Mouse (Mus musculus) CH12.LX (cell line): ENCODE measurements around the gene Acads. TPM values are rescaled to one million over a fixed set of nuclear protein-coding genes. Genes with fewer than 3 reads are reported as not detected.
A peak's percentile ranks its signal among the peaks of the same experiment; 100 is the strongest.
"Not testable (repeated sequence)": the region's sequence is repeated elsewhere in the genome, so short reads cannot be mapped to it uniquely, and the experiment has no call there.

Experiments used
- DNase-seq: peaks from one replicate; pipeline ENCODE4 v3.0.0-alpha.2; 2013; ENCODE audit errors: extremely low read depth
- H3K27ac ChIP-seq: 2 replicates; pipeline ENCODE4 v1.5.1; 2012; ENCODE audit warnings: low read depth, mild to moderate bottlenecking, control low read depth, moderate library complexity; ENCODE audit not compliant: insufficient read depth
- H3K27me3 ChIP-seq: replicated peaks from 2 replicates; pipeline ENCODE3; 2012; ENCODE audit warnings: inconsistent platforms
- H3K36me3 ChIP-seq, 2 experiments: replicated peaks in 1 of 2; 2 replicates each; pipeline versions ENCODE3 to v1.6.1; 2012; ENCODE audit warnings: inconsistent platforms in 1 of 2, low read length in 1 of 2, mild to moderate bottlenecking in 1 of 2, mixed read lengths in 1 of 2, moderate library complexity in 1 of 2; ENCODE audit not compliant: control insufficient read depth in 1 of 2, insufficient read depth in 1 of 2
- H3K4me1 ChIP-seq, 2 experiments: 2 replicates each; pipeline ENCODE4 v1.6.1; 2012; ENCODE audit warnings: inconsistent platforms in 1 of 2, moderate library complexity in 1 of 2; ENCODE audit not compliant: insufficient read depth in 2 of 2, control insufficient read depth in 1 of 2
- H3K4me2 ChIP-seq: 2 replicates; pipeline ENCODE4 v1.6.1; 2012; ENCODE audit warnings: low read depth, mild to moderate bottlenecking, control low read depth; ENCODE audit not compliant: poor library complexity, insufficient read depth, severe bottlenecking
- H3K4me3 ChIP-seq, 3 experiments: fragments of 150-350 bp in 1 of 3; sonication (generic) in 1 of 3; replicated peaks in 1 of 3; 2 replicates each; pipeline versions ENCODE3 to v1.5.1; 2011 to 2012; ENCODE audit warnings: low read depth in 2 of 3, low read length in 2 of 3, mild to moderate bottlenecking in 2 of 3, moderate library complexity in 2 of 3, control low read depth in 1 of 3, improper control_type of control experiment in 1 of 3, inconsistent platforms in 1 of 3, mixed read lengths in 1 of 3; ENCODE audit not compliant: poor library complexity in 1 of 3
- H3K79me2 ChIP-seq: replicated peaks from 2 replicates; pipeline ENCODE4 v1.6.1; 2012; ENCODE audit warnings: mild to moderate bottlenecking, moderate library complexity; ENCODE audit not compliant: control insufficient read depth, poor library complexity, insufficient read depth, severe bottlenecking; ENCODE audit errors: extremely low read depth
- H3K9ac ChIP-seq: 2 replicates; pipeline ENCODE4 v1.6.1; 2012; ENCODE audit warnings: low read depth, mild to moderate bottlenecking, control low read depth, moderate library complexity; ENCODE audit not compliant: insufficient read depth
- H3K9me3 ChIP-seq: replicated peaks from 2 replicates; pipeline ENCODE3; 2012; ENCODE audit warnings: low read length, inconsistent platforms, mixed read lengths
- CHD1 ChIP-seq: IDR thresholded peaks from 2 replicates; pipeline ENCODE4 v1.6.1; 2012; ENCODE audit warnings: low read depth, low read length, improper control_type of control experiment, inconsistent platforms
- CTCF ChIP-seq, 2 experiments: IDR thresholded peaks in 1 of 2; conservative IDR thresholded peaks in 1 of 2; 2 replicates each; pipeline ENCODE4 v1.5.1; 2011 to 2012; ENCODE audit warnings: low read depth in 2 of 2, low read length in 2 of 2, improper control_type of control experiment in 1 of 2, inconsistent platforms in 1 of 2, mild to moderate bottlenecking in 1 of 2, moderate library complexity in 1 of 2
- E2F4 ChIP-seq: IDR thresholded peaks from 2 replicates; pipeline ENCODE4 v1.6.1; 2011; ENCODE audit warnings: low read depth, low read length, improper control_type of control experiment; ENCODE audit not compliant: insufficient replicate concordance
- ELF1 ChIP-seq: IDR thresholded peaks from 2 replicates; pipeline ENCODE4 v1.6.1; 2014; ENCODE audit warnings: low read depth, mild to moderate bottlenecking, inconsistent platforms, low read length, improper control_type of control experiment
- EP300 ChIP-seq: IDR thresholded peaks from 2 replicates; pipeline ENCODE4 v1.6.1; 2011; ENCODE audit warnings: low read length, improper control_type of control experiment
- ETS1 ChIP-seq: conservative IDR thresholded peaks from 2 replicates; pipeline ENCODE4 v1.6.1; 2012; ENCODE audit warnings: low read depth, mild to moderate bottlenecking, inconsistent platforms, low read length, improper control_type of control experiment, moderate library complexity
- GABPA ChIP-seq: IDR thresholded peaks from 2 replicates; pipeline ENCODE4 v1.6.1; 2012; ENCODE audit warnings: low read depth, low read length, improper control_type of control experiment, inconsistent platforms; ENCODE audit not compliant: insufficient replicate concordance
- HCFC1 ChIP-seq: IDR thresholded peaks from 2 replicates; pipeline ENCODE4 v1.6.1; 2012; ENCODE audit warnings: low read depth, mild to moderate bottlenecking, inconsistent platforms, low read length, improper control_type of control experiment
- IRF4 ChIP-seq: IDR thresholded peaks from 2 replicates; pipeline ENCODE4 v1.6.1; 2014; ENCODE audit warnings: low read depth, mild to moderate bottlenecking, inconsistent platforms, low read length, improper control_type of control experiment
- JUN ChIP-seq: IDR thresholded peaks from 2 replicates; pipeline ENCODE4 v1.6.1; 2011; ENCODE audit warnings: low read depth, mild to moderate bottlenecking, low read length, improper control_type of control experiment, moderate library complexity; ENCODE audit not compliant: insufficient read depth
- MAFK ChIP-seq: IDR thresholded peaks from 2 replicates; pipeline ENCODE4 v1.6.1; 2011; ENCODE audit warnings: low read length, improper control_type of control experiment; ENCODE audit not compliant: insufficient replicate concordance
- POLR2AphosphoS2 ChIP-seq: IDR thresholded peaks from 2 replicates; pipeline ENCODE4 v1.6.1; 2011; ENCODE audit warnings: low read depth, low read length, improper control_type of control experiment
- RAD21 ChIP-seq: IDR thresholded peaks from 2 replicates; pipeline ENCODE4 v1.6.1; 2011; ENCODE audit warnings: low read depth, mild to moderate bottlenecking, low read length, improper control_type of control experiment, moderate library complexity
- SIN3A ChIP-seq: IDR thresholded peaks from 2 replicates; pipeline ENCODE4 v1.6.1; 2012; ENCODE audit warnings: low read length, improper control_type of control experiment, inconsistent platforms
- SMC3 ChIP-seq: IDR thresholded peaks from 2 replicates; pipeline ENCODE4 v1.6.1; 2011; ENCODE audit warnings: low read depth, low read length, improper control_type of control experiment
- TBP ChIP-seq: conservative IDR thresholded peaks from 2 replicates; pipeline ENCODE4 v1.6.1; 2011; ENCODE audit warnings: low read depth, low read length, improper control_type of control experiment
- UBTF ChIP-seq: IDR thresholded peaks from 2 replicates; pipeline ENCODE4 v1.6.1; 2012; ENCODE audit warnings: low read depth, mild to moderate bottlenecking, inconsistent platforms, low read length, improper control_type of control experiment, moderate library complexity
- USF1 ChIP-seq: IDR thresholded peaks from 2 replicates; pipeline ENCODE4 v1.6.1; 2014; ENCODE audit warnings: low read depth, mild to moderate bottlenecking, inconsistent platforms, low read length, improper control_type of control experiment
- ZC3H11A ChIP-seq: IDR thresholded peaks from 2 replicates; pipeline ENCODE4 v1.6.1; 2012; ENCODE audit warnings: low read depth, mild to moderate bottlenecking, inconsistent platforms, low read length, improper control_type of control experiment
- ZNF384 ChIP-seq: IDR thresholded peaks from 2 replicates; pipeline ENCODE4 v1.6.1; 2012; ENCODE audit warnings: low read depth, low read length, improper control_type of control experiment, inconsistent platforms
- dilution Hi-C: fragments of 300-500 bp; cut with MboI; formaldehyde crosslinking; loops from 2 replicates; pipeline ENCODE4 v1.14.3; 2020; ENCODE audit warnings: low sequenced_read_pairs; ENCODE audit not compliant: extremely low pct_unique_long_range_greater_than_20kb, extremely low pct_ligation_motif_present
- in situ Hi-C: fragments of 300-500 bp; cut with MboI; formaldehyde crosslinking; loops from 3 replicates; pipeline ENCODE4 v1.14.3; 2019; ENCODE audit warnings: low sequenced_read_pairs, low pct_ligation_motif_present, low pct_unique_long_range_greater_than_20kb, mixed read lengths
- polyA plus RNA-seq: library from polyadenylated mRNA; unstranded; fragments of >175 nt; gene quantifications from 2 replicates; pipeline ENCODE4 v1.2.1, GENCODE M21; 2012; ENCODE audit warnings: low read depth; ENCODE audit not compliant: insufficient read length
- total RNA-seq, 2 experiments: library from RNA; depleted of rRNA; stranded (reverse); fragments of 300-350 nt in 1 of 2; fragments of >200 nt in 1 of 2; gene quantifications; 2 replicates each; pipeline ENCODE4 v1.2.3; 2012 to 2014

The Acads gene
- total and polyA plus RNA-seq, 3 experiments: 43.0 to 57.8 (median 43.1) TPM

GRCm38 (mm10) chr5:115149675-115150459 is 30.7 kb upstream of the Acads start:
- TF ChIP-seq MAFK (no peak), ZNF384 (no peak), EP300 (no peak), ETS1 (no peak), USF1 (no peak), TBP (no peak), IRF4 (no peak), ELF1 (no peak), ZC3H11A (no peak), SIN3A (no peak), E2F4 (no peak), HCFC1 (no peak), RAD21 (no peak), CHD1 (no peak), UBTF (no peak), JUN (no peak), SMC3 (no peak), POLR2AphosphoS2 (no peak), GABPA (no peak)
- dilution Hi-C loops: no loop called here
- H3K9me3 ChIP-seq: peaks cover 12% of the 10 kb centered on the region
- H3K79me2 ChIP-seq: peaks cover 29% of the 10 kb centered on the region
- H3K4me2 ChIP-seq: no peak overlapping the region
- peaks cover 63 to 93% of the 10 kb centered on the region in 2 experiments for H3K36me3 ChIP-seq
- no peaks in the 10 kb centered on the region for H3K27me3 ChIP-seq
- peaks cover 5 to 29% of the 10 kb centered on the region in 2 experiments; a peak in 3 of 4 replicates for H3K4me1 ChIP-seq
- no peak overlapping the region for H3K4me3 ChIP-seq
- H3K27ac ChIP-seq: no peak overlapping the region
- DNase-seq: no peak
- in situ Hi-C loops: no loop called here
- no peak overlapping the region for H3K9ac ChIP-seq

- H3K4me2 ChIP-seq, dilution Hi-C loops, DNase-seq, H3K9ac ChIP-seq, H3K27ac ChIP-seq, in situ Hi-C loops, H3K4me3 ChIP-seq: not testable (repeated sequence)
- Histone ChIP-seq H3K4me1 (peaks cover 5 to 19% of the 10 kb centered on the region in 2 experiments; a peak in 3 of 4 replicates), H3K79me2 (peaks cover 19% of the 10 kb centered on the region), H3K36me3 (peaks cover 67 to 94% of the 10 kb centered on the region in 2 experiments), H3K9me3 (peaks cover 12% of the 10 kb centered on the region)
- TF ChIP-seq ZNF384 (peak; percentile 31; the same call in 1 of the 2 replicates), CTCF (conservative IDR thresholded peaks at IDR 0.05 in 1 of 2, IDR thresholded peaks at IDR 0.05 in 1 of 2; ENCODE audit: low read depth in 2 of 2, low read length in 2 of 2) (peak in 1 of 2 experiments; percentile 20; a peak in 1 of 4 replicates)
- TF ChIP-seq, all 38 proteins: peak for 2; not testable (repeated sequence) for 36
- not testable (repeated sequence) for H3K27me3 ChIP-seq
Measured at GRCm38 (mm10) chr5:115148872-115149271, 29.7 kb upstream of the Acads start.
